Mouse (Mus musculus): ENCODE data around the gene Lmod3. TPM values are rescaled to one million over a fixed set of nuclear protein-coding genes. Genes with fewer than 3 reads are reported as not detected.

The Lmod3 gene
- total RNA-seq, 2 experiments from 2014 or later: 50.2 to 55.6 TPM

GRCm38 (mm10) chr6:97239360-97239759 is 13.2 kb downstream of the Lmod3 start:
- no peak for DNase-seq
- intact Hi-C loops (cut with DNase I): no loop called here

DNA sequence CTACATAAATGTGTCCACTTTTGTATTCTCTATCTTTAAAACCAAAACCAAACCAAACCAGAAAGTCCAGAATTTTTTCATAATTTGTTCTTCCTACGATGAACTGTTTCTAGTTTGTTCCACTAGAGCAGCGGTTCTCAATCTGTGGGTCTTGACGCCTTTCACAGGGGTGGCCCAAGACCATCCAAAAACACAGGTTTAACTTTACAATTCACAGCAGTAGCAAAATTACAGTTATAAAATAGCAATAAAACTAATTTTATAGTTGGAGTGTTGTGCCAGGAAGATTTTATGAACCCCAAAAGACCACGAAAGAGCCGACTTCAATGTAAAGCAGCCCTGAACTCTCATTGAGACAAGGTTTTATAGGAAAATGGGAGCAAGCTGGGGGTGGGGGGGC is 16.5 kb downstream of the Lmod3 start:
- intact Hi-C loops (cut with DNase I): no loop called here

DNA sequence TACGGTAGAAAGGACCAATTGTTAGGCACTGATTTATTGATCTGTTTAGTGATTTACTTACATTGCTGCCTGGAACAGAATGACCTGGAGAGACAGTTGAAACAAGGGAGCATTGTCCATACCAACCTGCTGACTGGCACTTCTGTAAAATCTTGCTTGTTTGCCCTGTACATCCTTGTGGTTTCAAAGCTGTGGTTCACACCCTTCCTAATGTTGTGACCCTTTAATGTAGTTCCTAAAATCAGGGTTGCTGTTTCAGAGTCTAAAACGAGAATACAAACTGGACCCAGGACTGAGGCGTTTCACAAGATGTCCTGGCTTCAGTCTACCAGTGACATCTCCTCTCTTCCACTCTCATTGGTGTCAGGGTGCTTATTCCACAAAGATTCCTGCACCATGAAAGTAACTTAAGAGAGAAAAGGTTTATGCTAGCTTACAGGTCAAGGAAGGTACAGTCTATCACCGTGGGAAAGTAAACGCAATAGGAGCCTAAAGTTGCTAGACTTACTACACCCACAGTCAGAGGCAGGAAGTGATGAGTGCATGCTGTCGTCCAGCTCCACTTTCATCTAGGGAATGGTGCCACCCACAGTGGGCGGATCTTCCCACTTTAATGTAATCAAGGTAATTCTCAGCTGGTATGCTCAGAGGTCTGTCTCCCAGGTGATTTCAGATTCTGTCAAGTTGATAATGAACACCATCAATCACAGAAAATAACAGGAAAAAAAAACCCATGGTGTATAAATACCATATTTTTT is 17.5 kb downstream of the Lmod3 start:
- intact Hi-C loops (cut with DNase I): no loop called here
- DNase-seq: no peak

More for the DNA sequence above, 16.5 kb downstream of the Lmod3 start:
- DNase-seq: no peak

GRCm38 (mm10) chr6:97227067-97227847 is 25.3 kb downstream of the Lmod3 start:
- intact Hi-C loops (cut with DNase I): no loop called here
- DNase-seq: no peak

DNA sequence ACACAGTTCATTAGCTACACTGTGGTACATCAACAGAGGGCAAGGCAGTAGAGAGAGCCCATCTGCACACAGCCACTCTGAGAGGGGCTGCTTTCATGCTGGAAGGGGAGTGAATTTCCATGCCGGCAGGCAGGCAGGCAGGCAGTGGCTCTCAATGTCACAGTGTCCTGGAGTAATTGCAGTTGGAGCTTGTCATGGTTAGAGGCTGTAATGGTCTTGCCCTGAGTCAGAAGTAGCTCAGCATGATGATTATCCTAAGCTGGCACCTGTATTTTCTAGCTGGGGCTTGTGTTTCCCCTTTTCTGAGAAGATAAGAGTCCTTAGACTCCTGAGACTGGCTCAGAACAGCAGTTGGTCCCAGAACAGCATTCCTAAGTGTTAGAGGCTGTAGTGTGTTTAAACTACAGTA is 26.5 kb downstream of the Lmod3 start:
- intact Hi-C loops (cut with DNase I): no loop called here
- no peak for DNase-seq

GRCm38 (mm10) chr6:97224505-97224904 is 28.1 kb downstream of the Lmod3 start:
- DNase-seq: no peak
- intact Hi-C loops (cut with DNase I): no loop called here

- intact Hi-C loops (cut with DNase I): no loop called here
- DNase-seq: no peak
These were observed 29.0 kb downstream of the Lmod3 start for GRCm38 (mm10) chr6:97223566-97223965.

GRCm38 (mm10) chr6:97222931-97223467 is 29.6 kb downstream of the Lmod3 start:
- no peak for DNase-seq
- intact Hi-C loops (cut with DNase I): no loop called here

DNA sequence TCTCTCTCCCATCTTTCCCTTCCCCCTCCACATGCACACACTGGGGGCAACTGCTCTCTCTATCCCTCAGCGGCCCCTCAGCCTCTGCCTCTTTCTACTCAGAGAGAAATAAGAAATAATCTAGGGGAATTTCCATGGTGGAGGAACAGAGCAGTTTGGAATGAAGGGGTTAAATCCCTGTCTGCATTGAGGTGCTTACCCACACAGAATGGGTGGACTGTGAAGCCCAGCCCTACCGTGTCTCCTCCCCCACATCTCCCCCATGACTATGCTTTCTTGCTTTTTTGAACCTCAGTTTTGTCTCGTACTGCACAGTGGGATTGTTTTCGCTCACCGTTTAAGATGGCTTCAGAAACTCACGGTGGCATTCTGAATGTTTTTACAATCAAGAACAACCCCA is 30.2 kb downstream of the Lmod3 start:
- DNase-seq: no peak
- intact Hi-C loops (cut with DNase I): no loop called here

GRCm38 (mm10) chr6:97221205-97222025 is 31.1 kb downstream of the Lmod3 start:
- intact Hi-C loops (cut with DNase I): no loop called here
- DNase-seq: no peak

GRCm38 (mm10) chr6:97220672-97221071 is 31.9 kb downstream of the Lmod3 start:
- intact Hi-C loops (cut with DNase I): no loop called here
- no peak for DNase-seq

GRCm38 (mm10) chr6:97216154-97216821 is 36.3 kb downstream of the Lmod3 start:
- DNase-seq: no peak
- intact Hi-C loops (cut with DNase I): no loop called here

DNA sequence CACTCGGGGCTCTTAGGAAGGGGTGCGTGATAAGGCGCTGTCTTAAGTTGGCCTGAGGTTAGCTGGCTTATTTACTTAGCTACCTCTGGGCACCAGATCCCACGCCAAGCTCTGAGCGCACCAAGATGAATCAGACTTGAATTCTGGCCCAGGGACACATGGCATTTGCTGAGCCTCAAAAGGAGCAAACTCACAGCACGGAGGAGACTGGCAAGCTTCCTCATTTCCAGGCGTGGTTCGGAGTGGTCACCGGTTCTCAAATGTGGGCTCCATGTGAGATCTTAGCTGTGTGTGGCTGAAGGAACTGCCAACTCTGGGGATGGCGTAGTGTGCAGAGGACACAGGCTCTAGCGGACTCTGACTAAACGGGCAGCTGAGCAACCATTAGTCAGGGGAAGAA is 40.6 kb downstream of the Lmod3 start:
- DNase-seq: peak; percentile 49 to 50
- intact Hi-C loops (cut with DNase I): loop anchor here (2.0 kb wide), 1 partner anchor 37 kb away; no protein-coding TSS in a partner anchor

- peak in 1 of 2 experiments; percentile 25 for DNase-seq
- intact Hi-C loops (cut with DNase I): loop anchor here (2.0 kb wide), 1 partner anchor 38 kb away; no protein-coding TSS in a partner anchor
These were observed 41.5 kb downstream of the Lmod3 start for GRCm38 (mm10) chr6:97210962-97211601.

DNA sequence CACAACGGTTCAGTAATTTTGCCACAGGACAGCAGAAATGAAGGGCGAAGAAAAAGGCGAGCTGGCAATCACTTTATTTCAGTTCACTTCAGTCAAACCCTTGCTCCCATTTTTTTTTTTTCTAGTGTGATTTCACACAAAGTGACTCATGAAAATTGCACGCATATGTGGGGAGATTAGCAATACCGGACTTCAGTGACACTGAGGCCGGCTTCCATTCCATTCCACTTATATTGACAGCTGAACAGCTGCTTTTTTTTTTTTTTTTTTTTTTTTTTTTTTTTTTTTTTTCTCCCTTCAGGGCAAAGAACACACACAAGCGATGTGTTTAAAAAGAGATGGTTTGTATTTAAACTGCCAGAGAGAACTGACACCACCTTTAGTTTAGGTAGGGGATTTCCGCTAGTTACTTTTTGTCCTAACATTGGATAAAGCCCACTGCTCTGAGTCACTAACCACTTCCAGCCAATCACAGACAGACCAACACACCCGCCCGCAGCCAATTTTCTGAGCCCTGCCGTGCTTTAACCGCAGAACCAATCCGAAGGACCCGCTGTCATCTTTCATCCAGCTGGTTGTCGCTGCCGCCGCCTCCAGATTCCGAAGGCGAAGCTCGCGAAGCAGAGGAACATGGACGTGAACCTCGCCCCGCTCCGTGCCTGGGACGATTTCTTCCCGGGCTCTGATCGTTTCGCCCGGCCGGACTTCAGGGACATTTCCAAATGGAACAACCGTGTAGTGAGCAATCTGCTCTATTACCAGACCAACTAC is 42.2 kb downstream of the Lmod3 start, which contains the start of gene Arl6ip5:
Arl6ip5 (plus strand) TSS at position 499 of the 771 bp plus-strand sequence.
- DNase-seq: peak; percentile 87

DNA sequence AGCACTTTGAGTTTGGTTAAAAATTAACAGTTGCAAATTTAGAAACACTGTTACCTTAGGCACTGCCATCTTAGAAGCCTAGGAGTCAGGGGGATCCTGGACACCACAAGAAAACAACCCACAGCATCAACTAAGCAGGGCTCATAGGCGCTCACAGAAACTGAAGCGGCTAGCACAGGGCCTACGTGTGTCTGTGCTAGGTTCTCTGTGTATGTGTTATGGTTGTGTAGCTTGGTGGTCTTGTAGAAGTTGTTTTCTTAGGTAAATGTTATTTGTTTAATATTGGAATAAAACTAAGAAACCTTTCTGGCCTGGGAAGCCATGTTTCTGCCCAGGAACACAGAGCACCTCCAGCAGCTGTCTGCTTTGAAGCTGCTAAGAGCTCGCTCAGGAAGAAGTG is 42.8 kb downstream of the Lmod3 start:
- no peak for DNase-seq
- intact Hi-C loops (cut with DNase I): loop anchor here (2.0 kb wide), 1 partner anchor 39 kb away; no protein-coding TSS in a partner anchor

More for the DNA sequence above, 42.2 kb downstream of the Lmod3 start, which contains the start of gene Arl6ip5:
- intact Hi-C loops (cut with DNase I): loop anchor here (2.0 kb wide), 1 partner anchor 38 kb away; no protein-coding TSS in a partner anchor

- intact Hi-C loops (cut with DNase I): no loop called here
These were observed 43.4 kb downstream of the Lmod3 start for GRCm38 (mm10) chr6:97209201-97209600.

DNA sequence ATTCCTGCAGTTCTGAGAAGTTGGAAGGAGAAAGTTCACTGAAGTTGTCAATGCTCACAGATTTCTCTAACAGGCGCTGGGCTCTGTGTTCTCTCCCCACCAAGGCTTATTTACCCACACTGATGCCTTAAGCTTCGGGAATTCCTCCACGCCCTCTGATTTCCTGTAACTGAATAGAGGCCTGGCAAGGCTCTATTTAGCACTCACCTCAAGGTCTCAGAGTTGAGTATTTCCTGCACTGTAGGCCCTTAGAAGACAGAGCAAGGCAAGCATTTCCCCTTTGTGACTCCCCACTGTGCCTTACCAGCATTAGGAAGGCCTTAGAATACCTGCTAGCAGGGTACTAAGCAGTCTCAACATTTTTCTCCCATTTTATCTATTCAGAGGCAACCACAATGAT is 44.2 kb downstream of the Lmod3 start:
- intact Hi-C loops (cut with DNase I): no loop called here
- DNase-seq: no peak

More at GRCm38 (mm10) chr6:97209201-97209600, 43.4 kb downstream of the Lmod3 start:
- no peak for DNase-seq

All from heart, postnatal 14 days (tissue).